Mouse (Mus musculus) frontal cortex, postnatal 25 days (tissue): ENCODE results near the gene Lmod2.

Source experiments
- DNase-seq, 2 experiments: peaks; one replicate each; pipeline ENCODE4 v3.0.0; 2022; ENCODE audit warnings: low spot score in 2 of 2

The Lmod2 gene

GRCm38 (mm10) chr6:24597500-24597899, at the start of gene Lmod2:
Gene Lmod2 (plus strand): TSS chr6:24597762.
- DNase-seq = no peak

- no peak for DNase-seq
Observed at GRCm38 (mm10) chr6:24549801-24550200, 47.8 kb upstream of the Lmod2 start.

GRCm38 (mm10) chr6:24552046-24552445, 45.5 kb upstream of the Lmod2 start:
- DNase-seq = no peak

- no peak for DNase-seq
Observed at GRCm38 (mm10) chr6:24554427-24555086, 43.0 kb upstream of the Lmod2 start.

GRCm38 (mm10) chr6:24555488-24555887, 42.1 kb upstream of the Lmod2 start:
- DNase-seq = no peak

- DNase-seq = no peak
Observed at GRCm38 (mm10) chr6:24564081-24564480, 33.5 kb upstream of the Lmod2 start.

- DNase-seq = no peak
Observed at GRCm38 (mm10) chr6:24564886-24565285, 32.7 kb upstream of the Lmod2 start.

- no peak for DNase-seq
Observed at GRCm38 (mm10) chr6:24568963-24569362, 28.6 kb upstream of the Lmod2 start.

- DNase-seq = no peak
Observed at GRCm38 (mm10) chr6:24569711-24570110, 27.9 kb upstream of the Lmod2 start.

GRCm38 (mm10) chr6:24570278-24570677, 27.3 kb upstream of the Lmod2 start:
- DNase-seq = no peak

- no peak for DNase-seq
Observed at GRCm38 (mm10) chr6:24571126-24571525, 26.4 kb upstream of the Lmod2 start.

- no peak for DNase-seq
Observed at GRCm38 (mm10) chr6:24572431-24572830, 25.1 kb upstream of the Lmod2 start.

- no peak for DNase-seq
Observed at GRCm38 (mm10) chr6:24573319-24573718, 24.2 kb upstream of the Lmod2 start.

- no peak for DNase-seq
Observed at GRCm38 (mm10) chr6:24583456-24583855, 14.1 kb upstream of the Lmod2 start.

- no peak for DNase-seq
Observed at GRCm38 (mm10) chr6:24585431-24586310, 11.9 kb upstream of the Lmod2 start.

GRCm38 (mm10) chr6:24586885-24587284, 10.7 kb upstream of the Lmod2 start:
- DNase-seq = no peak

GRCm38 (mm10) chr6:24590282-24590681, 7.3 kb upstream of the Lmod2 start:
- no peak for DNase-seq

- DNase-seq = no peak
Observed at GRCm38 (mm10) chr6:24591525-24592218, 5.9 kb upstream of the Lmod2 start.

GRCm38 (mm10) chr6:24599179-24599578, 1.6 kb downstream of the Lmod2 start:
- no peak for DNase-seq

- DNase-seq = no peak
Observed at GRCm38 (mm10) chr6:24599639-24600038, 2.1 kb downstream of the Lmod2 start.

- no peak for DNase-seq
Observed at GRCm38 (mm10) chr6:24600134-24600533, 2.6 kb downstream of the Lmod2 start.

- DNase-seq = no peak
Observed at GRCm38 (mm10) chr6:24600726-24601125, 3.2 kb downstream of the Lmod2 start.
